Mouse (Mus musculus) WW6 (cell line): ENCODE data around the gene Chd3.

Experiments used
- DNase-seq: peaks from one replicate; pipeline ENCODE4 v3.0.0-alpha.2; 2013; ENCODE audit warnings: low read depth, low spot score

Chd3 gene

GRCm38 (mm10) chr11:69389531-69390399 lies 20.6 kb upstream of the Chd3 start:
- no peak for DNase-seq

DNA sequence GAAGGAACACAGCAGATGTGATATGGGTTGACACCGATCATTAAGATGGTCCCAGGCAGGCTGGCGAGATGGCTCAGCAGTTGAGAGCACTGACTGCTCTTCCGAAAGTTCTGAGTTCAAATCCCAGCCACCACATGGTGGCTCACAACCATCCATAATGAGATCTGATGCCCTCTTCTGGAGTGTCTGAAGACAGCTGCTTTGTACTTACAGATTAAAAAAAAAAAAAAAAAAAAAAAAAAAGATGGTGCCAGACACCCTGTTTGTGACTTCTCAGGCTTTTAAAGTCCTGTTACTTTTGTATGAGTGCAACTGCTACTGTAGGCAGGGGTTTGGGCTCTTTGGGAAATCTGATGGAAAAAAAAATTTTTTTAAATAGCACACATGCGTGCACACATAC lies 19.5 kb upstream of the Chd3 start:
- no peak for DNase-seq

GRCm38 (mm10) chr11:69386758-69387157 lies 17.6 kb upstream of the Chd3 start:
- no peak for DNase-seq

DNA sequence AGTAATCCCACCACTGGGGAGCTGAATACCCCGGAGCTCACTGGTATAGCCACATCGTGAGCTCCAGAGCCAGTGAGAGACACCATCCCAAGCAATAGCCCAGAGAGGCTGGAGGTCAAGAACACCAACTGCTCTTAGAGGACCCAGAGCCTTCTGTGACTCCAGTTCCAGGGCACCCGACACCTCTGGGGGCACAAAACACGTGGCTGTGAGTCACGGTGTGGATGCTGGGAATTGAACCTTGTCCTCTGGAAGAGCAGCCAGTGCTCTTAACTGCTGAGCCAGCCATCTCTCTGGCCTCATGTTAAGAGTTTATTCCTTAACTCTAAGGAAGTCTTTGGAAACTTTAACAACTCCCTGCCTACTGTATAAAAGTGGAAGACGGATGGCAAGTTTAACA lies 15.8 kb upstream of the Chd3 start:
- no peak for DNase-seq

- no peak for DNase-seq
These were observed 13.4 kb upstream of the Chd3 start for GRCm38 (mm10) chr11:69382478-69383105.

DNA sequence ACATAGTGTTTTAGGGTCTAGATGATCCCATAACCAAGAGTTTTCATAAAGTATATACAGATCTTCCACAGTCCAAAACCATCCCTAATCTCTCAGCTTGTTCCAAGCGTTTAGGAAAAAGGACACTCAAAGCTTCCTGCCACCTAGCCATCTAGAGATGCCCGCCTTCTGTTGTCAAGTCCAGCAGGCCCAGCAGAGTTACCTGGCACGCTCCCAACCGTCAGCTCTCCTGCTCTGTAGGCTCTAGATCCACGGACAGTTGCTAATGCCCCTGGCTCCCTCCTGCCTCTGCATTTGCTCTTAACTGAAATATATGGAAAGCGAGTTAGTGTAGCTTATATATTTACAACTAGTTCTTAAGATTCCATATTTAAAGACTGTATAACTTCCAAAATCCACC lies 12.2 kb upstream of the Chd3 start:
- no peak for DNase-seq

GRCm38 (mm10) chr11:69379600-69379999 lies 10.4 kb upstream of the Chd3 start:
- no peak for DNase-seq

DNA sequence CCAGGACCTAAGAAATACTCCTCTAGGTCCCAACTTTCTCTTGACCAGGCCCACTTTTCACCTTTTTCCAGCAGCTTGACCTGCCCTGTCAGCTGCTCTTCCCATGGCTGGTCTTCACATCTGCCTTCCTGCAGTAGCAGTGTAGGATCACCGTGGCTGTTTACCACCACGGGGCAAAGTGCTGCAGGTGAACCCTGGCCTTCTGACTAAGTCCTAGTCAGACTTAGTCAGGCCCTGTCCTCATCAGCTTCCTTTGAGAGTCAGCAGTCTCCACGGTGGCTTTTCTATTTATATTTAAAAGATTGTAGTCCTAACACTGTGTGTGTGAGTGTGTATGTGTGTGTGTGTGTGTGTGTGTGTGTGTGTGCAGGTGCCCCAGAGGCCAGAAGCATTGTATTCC lies 8.6 kb upstream of the Chd3 start:
- DNase-seq: no peak

DNA sequence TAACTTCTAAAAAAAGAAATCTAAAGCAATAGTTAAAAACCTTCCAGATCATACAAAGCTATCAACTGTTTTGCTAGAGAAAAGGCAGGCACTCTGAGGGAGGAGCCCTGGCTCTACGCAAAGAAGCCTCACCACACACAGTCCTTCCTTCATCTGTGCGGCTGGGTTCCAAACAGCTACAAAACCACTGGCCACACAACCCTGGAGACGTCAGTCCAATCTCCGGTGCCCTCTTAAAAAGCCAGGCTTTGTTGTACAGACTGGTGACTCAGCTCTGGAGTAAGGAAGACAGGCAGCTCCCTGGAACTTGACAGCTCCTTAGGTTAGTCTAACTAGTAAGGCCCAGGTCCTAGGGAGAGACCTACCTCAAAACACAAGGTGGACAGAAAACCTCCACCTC lies 6.4 kb upstream of the Chd3 start:
- DNase-seq: no peak

GRCm38 (mm10) chr11:69373223-69373965 lies 4.2 kb upstream of the Chd3 start:
- DNase-seq: peak; percentile 80

GRCm38 (mm10) chr11:69372780-69373170 lies 3.6 kb upstream of the Chd3 start:
- DNase-seq: no peak

- DNase-seq: no peak
These were observed 3.0 kb upstream of the Chd3 start for GRCm38 (mm10) chr11:69372056-69372779.

GRCm38 (mm10) chr11:69371601-69372000 lies 2.4 kb upstream of the Chd3 start:
- DNase-seq: no peak

- no peak for DNase-seq
These were observed 1.6 kb upstream of the Chd3 start for GRCm38 (mm10) chr11:69370817-69371215.

DNA sequence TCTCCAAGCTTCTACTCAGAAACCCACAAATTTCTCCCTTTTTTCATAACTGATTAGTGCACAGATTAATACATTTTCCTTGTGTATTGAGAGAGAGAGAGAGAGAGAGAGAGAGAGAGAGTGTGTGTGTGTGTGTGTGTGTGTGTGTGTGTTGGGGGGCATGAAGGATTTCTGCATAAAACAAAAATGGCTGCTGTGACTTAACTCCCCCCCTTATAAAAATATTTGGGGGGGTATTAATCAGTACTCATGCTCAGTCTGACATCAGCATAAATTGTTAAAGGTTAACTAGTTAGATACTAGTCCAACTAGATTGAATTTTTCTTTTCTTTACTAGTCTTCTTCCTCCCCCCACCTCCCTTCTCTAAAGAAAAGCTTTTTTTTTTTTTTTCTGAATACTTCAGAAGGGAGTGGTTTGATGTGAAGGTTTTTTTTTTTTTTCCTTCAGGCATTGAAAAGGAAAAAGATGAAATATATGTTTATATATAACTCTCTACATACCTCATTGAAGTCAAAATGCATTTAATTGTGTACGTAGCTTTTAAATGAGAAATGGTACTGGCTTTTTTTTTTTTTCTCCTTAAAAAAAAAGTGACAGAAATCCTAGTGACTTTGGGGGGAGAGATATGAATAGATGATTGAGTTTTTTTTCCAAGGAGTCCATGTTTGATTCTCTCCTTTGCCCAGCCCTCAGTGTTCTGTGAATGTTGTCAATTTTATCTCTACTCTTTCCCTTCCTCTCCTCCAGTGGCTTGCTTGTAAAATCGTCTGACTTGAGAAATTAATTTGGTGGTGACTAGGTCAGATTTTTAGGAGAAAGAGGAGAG lies 997 bp upstream of the Chd3 start:
- DNase-seq: no peak

DNA sequence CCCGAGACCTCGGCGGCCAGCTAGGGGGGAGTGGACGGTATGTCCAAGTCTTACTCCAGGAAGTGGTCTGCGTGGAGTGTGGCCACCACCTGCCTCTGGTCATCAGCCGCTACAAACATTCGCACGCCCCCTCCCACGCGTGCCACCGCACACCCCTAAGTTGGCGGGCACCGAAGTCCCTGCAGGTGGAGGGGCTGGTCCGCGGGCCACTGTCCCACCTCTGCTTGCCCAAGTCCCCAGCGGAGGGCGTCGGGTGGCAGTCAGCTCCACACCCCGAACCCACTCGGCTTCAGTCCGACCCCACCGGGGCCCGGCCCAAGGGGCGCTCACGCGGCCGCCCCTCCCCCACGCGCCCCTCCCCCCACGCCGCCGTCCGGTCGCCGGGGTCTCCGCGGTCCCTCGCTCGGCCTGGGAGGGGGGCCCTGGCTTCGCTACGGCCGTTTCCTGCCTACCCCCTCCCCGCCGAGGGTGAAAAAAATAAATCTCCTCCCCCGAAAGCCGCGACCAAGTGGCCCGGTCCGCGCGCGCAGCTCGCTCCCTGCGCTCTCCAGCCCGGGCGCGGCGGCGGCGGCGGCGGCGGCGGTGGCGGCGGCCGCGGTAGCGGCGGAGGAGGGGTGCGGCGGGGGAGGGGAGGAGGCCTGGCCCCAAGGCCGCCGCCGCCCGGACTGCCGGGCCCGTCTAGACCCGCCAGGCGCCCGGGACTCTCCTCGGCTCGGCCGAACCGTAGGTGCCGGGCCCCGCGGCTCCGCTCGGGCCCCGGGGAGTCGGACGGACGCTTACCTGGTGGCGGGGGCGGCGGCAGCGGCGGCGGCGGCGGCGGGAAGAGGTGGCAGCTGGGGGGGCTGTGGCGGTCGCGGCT lies 621 bp downstream of the Chd3 start:
- DNase-seq: no peak

- no peak for DNase-seq
These were observed 1.4 kb downstream of the Chd3 start for GRCm38 (mm10) chr11:69367616-69368355.

- no peak for DNase-seq
These were observed 2.2 kb downstream of the Chd3 start for GRCm38 (mm10) chr11:69366855-69367615.
